Mouse (Mus musculus): Measurements from ENCODE around the gene Dync1i1. TPM values are rescaled to one million over a fixed set of nuclear protein-coding genes. Genes with fewer than 3 reads are reported as not detected.

Dync1i1 gene
- not detected for total RNA-seq (2023)

GRCm38 (mm10) chr6:5725611-5726236, at the start of gene Dync1i1:
Gene Dync1i1, plus strand, starts transcription at chr6:5725639.

Other genes with a start within 250 kb of the Dync1i1 start
- under 1 TPM; 0.09 to 0.71 TPM for gene Pdk4, start 229.3 kb upstream of the Dync1i1 start, total RNA-seq (2023)